Mouse (Mus musculus): ENCODE data around the gene Tmem62.
"Not testable (repeated sequence)": the region's sequence is repeated elsewhere in the genome, so short reads cannot be mapped to it uniquely, and the experiment has no call there.

Tmem62 gene

GRCm38 (mm10) chr2:120996607-120997006 is 19.8 kb downstream of the Tmem62 start:
- DNase-seq (ENCODE audit: low spot score in 2 of 2): not testable (repeated sequence)

- DNase-seq (ENCODE audit: low spot score in 2 of 2): no peak
Measured at GRCm38 (mm10) chr2:120998863-120999262, 22.0 kb downstream of the Tmem62 start.

GRCm38 (mm10) chr2:121003586-121003985 is 26.8 kb downstream of the Tmem62 start:
- DNase-seq (ENCODE audit: low spot score in 2 of 2): no peak

GRCm38 (mm10) chr2:121004018-121004811 is 27.4 kb downstream of the Tmem62 start:
- no peak for DNase-seq (ENCODE audit: low spot score in 2 of 2)

GRCm38 (mm10) chr2:121006986-121007385 is 30.2 kb downstream of the Tmem62 start:
- no peak for DNase-seq (ENCODE audit: low spot score in 2 of 2)

- peak; percentile 64 to 68 for DNase-seq (ENCODE audit: low spot score in 2 of 2)
Measured at GRCm38 (mm10) chr2:121007925-121008663, 31.3 kb downstream of the Tmem62 start, which contains the start of gene Ccndbp1. Gene Ccndbp1 (plus strand): TSS chr2:121008403.

- no peak for DNase-seq (ENCODE audit: low spot score in 2 of 2)
Measured at GRCm38 (mm10) chr2:121008664-121009007, 31.8 kb downstream of the Tmem62 start.

- DNase-seq (ENCODE audit: low spot score in 2 of 2): no peak
Measured at GRCm38 (mm10) chr2:121009071-121009677, 32.4 kb downstream of the Tmem62 start.

GRCm38 (mm10) chr2:121012676-121013075 is 35.9 kb downstream of the Tmem62 start:
- DNase-seq (ENCODE audit: low spot score in 2 of 2): no peak

GRCm38 (mm10) chr2:121015507-121015906 is 38.7 kb downstream of the Tmem62 start:
- no peak for DNase-seq (ENCODE audit: low spot score in 2 of 2)

GRCm38 (mm10) chr2:121016226-121016625 is 39.4 kb downstream of the Tmem62 start:
- DNase-seq (ENCODE audit: low spot score in 2 of 2): no peak

- DNase-seq (ENCODE audit: low spot score in 2 of 2): no peak
Measured at GRCm38 (mm10) chr2:121017151-121017550, 40.3 kb downstream of the Tmem62 start.

GRCm38 (mm10) chr2:121022918-121023317 is 46.1 kb downstream of the Tmem62 start:
- no peak for DNase-seq (ENCODE audit: low spot score in 2 of 2)

GRCm38 (mm10) chr2:121036733-121037341 is 60.0 kb downstream of the Tmem62 start, which contains the start of gene Epb42:
Gene Epb42 (minus strand): TSS chr2:121037072.
- DNase-seq (ENCODE audit: low spot score in 2 of 2): no peak

- DNase-seq (ENCODE audit: low spot score in 2 of 2): not testable (repeated sequence)
Measured at GRCm38 (mm10) chr2:121038851-121039250, 62.0 kb downstream of the Tmem62 start.

GRCm38 (mm10) chr2:121039382-121039781 is 62.6 kb downstream of the Tmem62 start:
- DNase-seq (ENCODE audit: low spot score in 2 of 2): no peak

GRCm38 (mm10) chr2:121041098-121041497 is 64.3 kb downstream of the Tmem62 start:
- peak in 1 of 2 experiments; percentile 18 for DNase-seq (ENCODE audit: low spot score in 2 of 2)

GRCm38 (mm10) chr2:121045653-121046052 is 68.8 kb downstream of the Tmem62 start:
- DNase-seq (ENCODE audit: low spot score in 2 of 2): no peak

- no peak for DNase-seq (ENCODE audit: low spot score in 2 of 2)
Measured at GRCm38 (mm10) chr2:121052176-121052575, 75.4 kb downstream of the Tmem62 start.

- no peak for DNase-seq (ENCODE audit: low spot score in 2 of 2)
Measured at GRCm38 (mm10) chr2:121054060-121054459, 77.2 kb downstream of the Tmem62 start.

- no peak for DNase-seq (ENCODE audit: low spot score in 2 of 2)
Measured at GRCm38 (mm10) chr2:121055915-121056314, 79.1 kb downstream of the Tmem62 start.
